Mouse (Mus musculus) mouse trophoblast stem cell (cell line): ENCODE data around the gene Trim16.

Experiments
- in situ Hi-C, 2 experiments: fragments of 300-500 bp; cut with MseI, MboI; formaldehyde crosslinking; loops; 2 replicates in 1 of 2; 3 replicates in 1 of 2; pipeline ENCODE4 v1.15.1; 2025

The Trim16 gene

DNA sequence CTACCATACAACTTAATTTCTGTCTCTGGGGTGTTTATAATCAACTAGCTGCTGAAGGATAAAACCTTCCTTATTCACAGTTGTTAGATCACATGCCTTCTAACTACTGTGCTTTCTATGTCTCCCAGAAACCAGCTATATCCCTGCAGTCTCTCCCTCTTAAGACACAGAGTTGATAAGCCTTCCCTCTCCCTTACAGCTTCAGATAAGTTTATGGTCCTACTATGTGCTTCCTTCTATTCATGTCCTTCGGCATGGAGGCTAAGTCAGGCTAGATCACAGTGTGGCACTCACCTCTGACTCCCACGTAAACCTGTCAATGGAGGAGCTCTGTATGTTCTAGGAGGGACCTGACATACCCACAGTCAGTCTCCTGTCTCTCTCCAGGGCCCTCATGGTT is 10.4 kb downstream of the Trim16 start:
- in situ Hi-C loops = no loop called here

GRCm38 (mm10) chr11:62831906-62832305 is 11.9 kb downstream of the Trim16 start:
- in situ Hi-C loops = no loop called here

DNA sequence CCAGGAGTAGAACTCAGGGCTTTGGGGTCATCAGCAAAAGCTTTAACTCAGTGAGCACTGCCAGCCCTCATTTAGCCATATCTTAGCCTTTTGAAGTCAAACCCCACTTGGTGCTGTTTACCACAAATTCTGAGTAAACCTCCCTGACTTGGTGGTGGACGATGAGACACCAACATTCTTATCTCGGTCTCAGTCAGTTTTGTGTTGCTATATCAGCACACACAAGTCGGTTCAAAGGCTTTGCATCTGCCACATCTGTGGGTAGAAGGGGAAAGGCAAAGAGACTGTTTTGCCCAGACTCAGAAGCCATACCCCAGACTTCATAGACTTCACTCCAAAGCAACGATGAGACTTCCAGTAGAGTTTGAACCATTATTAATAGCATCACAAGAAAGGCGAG is 24.5 kb downstream of the Trim16 start:
- in situ Hi-C loops = no loop called here

GRCm38 (mm10) chr11:62845730-62846129 is 25.7 kb downstream of the Trim16 start:
- in situ Hi-C loops = no loop called here

- in situ Hi-C loops = no loop called here
Measured at GRCm38 (mm10) chr11:62846961-62847654, 27.1 kb downstream of the Trim16 start, which contains the start of gene Fbxw10. Gene Fbxw10, plus strand, starts transcription at chr11:62847069.

DNA sequence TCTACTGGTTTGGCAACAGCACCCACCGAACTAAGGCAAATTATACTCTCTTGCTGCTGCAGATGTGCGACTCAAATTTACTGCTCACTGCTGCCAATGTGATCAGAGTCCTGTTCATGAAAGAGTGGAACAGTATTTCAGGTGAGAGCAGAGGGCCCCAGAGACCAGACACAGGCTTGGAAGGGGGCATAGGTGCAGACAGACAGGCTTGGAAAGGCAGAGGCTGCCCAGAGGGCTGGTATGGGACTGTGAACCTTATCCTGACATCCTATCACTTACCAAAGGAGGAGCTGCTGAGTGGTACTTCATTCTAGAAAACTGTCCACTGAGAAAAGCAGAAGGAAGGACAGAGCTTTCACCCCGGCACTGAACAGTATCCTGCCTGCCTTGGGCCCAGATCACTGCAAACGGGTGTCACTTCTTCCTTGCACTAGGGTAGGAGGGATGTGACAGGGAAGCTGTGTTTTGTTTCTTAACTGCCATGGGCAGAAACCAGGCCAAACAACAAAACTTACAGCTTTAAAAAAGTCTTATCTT is 27.7 kb downstream of the Trim16 start:
- in situ Hi-C loops = no loop called here

DNA sequence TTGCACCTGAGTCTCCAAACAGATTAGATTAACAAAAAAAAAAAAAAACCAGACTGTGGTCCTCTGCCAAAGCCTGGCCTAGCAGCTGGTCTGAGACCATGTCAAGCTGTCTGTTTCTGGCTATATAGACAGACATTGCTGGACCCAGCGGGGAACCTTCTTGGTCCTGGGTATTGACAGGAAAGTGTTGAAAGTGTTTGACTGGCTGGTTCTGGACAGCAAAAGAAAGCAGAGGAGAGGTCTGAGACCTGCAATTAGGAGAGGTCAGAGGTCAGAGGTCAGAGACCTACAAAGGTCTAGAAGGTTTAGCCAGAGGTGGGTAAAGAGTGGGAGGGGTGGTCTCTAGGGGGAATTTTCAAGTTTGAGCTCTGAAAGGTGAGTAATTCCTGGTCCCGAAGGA is 28.3 kb downstream of the Trim16 start:
- in situ Hi-C loops = no loop called here

DNA sequence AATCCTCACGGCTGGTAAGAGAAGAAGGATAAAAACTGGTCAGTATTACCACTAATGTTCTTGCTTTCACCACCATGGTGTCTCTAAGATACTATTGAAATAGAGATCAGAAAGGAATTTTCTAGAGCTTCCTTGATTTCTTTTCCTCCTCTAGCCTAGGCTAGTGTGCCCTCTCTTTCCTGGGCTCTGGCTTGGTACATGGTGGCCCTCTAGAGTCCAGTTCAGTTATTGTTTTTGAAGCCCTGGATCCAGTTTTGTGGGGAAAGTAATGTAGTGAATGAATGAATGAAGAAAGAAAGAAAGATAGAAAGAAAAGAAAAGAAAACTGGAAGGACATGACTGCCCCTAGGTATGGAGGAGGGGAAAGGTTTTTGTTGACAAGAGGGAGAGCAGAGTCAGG is 31.2 kb downstream of the Trim16 start:
- in situ Hi-C loops = no loop called here

GRCm38 (mm10) chr11:62853334-62853733 is 33.3 kb downstream of the Trim16 start:
- in situ Hi-C loops = no loop called here

- in situ Hi-C loops = no loop called here
Measured at GRCm38 (mm10) chr11:62865562-62865961, 45.5 kb downstream of the Trim16 start.

DNA sequence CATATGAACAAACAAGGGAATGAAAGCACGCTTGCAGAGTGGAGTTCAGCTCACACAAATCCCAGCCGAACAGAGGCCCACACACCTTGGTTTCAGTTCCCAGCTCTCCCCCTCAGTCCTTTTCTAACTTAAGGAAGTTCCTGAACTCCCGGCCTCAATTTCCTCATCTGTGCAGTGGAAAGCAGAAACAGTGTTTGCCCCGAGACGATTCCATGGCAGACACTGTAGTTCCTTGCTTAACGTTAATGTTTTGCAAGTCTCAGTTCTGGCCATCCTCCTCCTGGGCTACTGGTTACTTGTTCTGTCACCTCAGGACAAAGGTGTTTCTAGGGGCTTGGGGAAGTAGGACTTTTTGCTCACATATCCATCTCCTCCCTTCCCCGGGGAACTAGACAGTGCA is 46.7 kb downstream of the Trim16 start:
- in situ Hi-C loops = no loop called here

- in situ Hi-C loops = no loop called here
Measured at GRCm38 (mm10) chr11:62869201-62869600, 49.2 kb downstream of the Trim16 start.

- in situ Hi-C loops = no loop called here
Measured at GRCm38 (mm10) chr11:62869715-62870371, 49.8 kb downstream of the Trim16 start.

GRCm38 (mm10) chr11:62873479-62873878 is 53.4 kb downstream of the Trim16 start:
- in situ Hi-C loops = no loop called here

DNA sequence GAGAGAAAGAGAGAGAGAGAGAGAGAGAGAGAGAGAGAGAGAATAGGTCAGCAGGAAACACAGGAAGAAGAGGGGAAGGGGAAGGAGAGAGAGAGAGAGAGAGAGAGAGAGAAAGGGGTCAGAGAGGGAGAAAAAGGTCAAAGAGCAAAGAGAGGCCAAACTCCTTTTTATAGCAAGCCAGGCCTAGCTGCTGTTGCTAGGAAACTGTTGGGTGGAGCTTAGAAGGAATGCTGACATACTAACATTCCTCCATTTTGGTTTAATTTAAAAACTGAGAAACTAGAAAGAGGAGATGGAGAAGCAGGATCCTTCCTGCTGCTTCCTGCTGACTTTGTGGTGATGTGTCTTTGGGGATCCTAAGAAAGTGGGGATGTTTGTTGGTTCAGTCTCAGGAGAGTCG is 55.7 kb downstream of the Trim16 start:
- in situ Hi-C loops = no loop called here

DNA sequence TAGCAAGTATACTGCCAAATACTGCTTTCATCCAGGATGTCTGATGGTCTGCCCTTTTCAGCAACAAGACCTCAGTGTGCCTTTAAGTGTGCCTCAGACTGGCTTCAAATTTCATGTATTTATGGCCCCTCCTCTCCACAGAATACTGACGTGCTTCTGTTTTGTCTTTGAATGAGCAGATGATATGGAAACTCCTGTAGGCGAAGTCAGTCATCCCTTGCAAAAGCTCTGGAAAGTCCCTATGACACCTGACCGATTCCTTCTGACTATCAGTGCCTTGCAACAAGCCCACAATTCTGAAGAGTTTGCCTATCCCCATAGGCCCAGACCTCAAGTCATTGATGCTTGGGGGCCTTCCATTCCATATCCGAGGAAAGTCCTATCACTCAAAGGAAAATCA is 56.4 kb downstream of the Trim16 start:
- in situ Hi-C loops = no loop called here

DNA sequence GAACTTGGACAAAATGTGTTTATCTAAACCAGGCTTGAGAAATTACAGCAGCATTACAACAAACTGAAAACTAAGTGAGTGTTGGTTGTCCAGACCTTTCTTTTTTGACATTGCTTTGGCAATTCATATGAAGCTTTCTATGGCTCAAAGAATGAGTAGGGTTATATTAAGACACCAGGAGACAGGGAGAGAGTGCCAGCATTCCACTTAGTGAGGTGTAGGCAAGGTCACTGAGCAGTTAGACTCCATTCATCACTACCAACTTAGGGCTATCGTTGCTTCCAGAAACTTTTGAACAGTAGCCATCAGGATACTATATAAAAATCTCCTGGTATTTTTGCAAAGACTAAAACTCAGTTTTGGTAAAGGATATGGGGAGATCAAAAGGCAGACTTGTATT is 57.4 kb downstream of the Trim16 start:
- in situ Hi-C loops = no loop called here

- in situ Hi-C loops = no loop called here
Measured at GRCm38 (mm10) chr11:62878728-62879127, 58.7 kb downstream of the Trim16 start.

GRCm38 (mm10) chr11:62879220-62880048 is 59.4 kb downstream of the Trim16 start, which contains the start of gene Tvp23b:
Gene Tvp23b, plus strand, starts transcription at chr11:62879455.
- in situ Hi-C loops = no loop called here

DNA sequence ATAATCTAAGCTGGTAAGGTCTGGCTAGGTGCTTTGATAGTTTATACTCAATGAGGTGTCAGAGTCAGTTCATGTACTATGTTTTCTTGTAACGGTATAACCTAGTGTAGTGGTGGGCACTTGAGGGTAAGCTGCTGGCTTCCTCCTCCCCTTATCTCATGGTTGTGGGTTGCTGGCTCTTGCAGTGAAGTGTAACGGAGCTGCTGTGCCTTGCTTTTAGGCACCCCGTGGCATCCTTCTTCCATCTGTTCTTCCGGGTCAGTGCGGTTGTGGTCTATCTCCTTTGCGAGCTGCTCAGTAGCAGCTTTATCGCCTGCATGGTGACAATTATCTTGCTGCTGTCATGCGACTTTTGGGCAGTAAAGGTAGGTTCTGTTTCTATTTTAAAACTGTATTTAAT is 63.4 kb downstream of the Trim16 start:
- in situ Hi-C loops = no loop called here

- in situ Hi-C loops = no loop called here
Measured at GRCm38 (mm10) chr11:62885323-62885722, 65.3 kb downstream of the Trim16 start.

GRCm38 (mm10) chr11:62890796-62891195 is 70.8 kb downstream of the Trim16 start:
- in situ Hi-C loops = no loop called here
